Mouse (Mus musculus) stomach, postnatal 0 days (tissue): ENCODE results near the gene Gpld1.

Experiments used
- CTCF ChIP-seq: IDR thresholded peaks from 2 replicates; pipeline ENCODE4 v1.5.1; 2016; ENCODE audit warnings: antibody characterized with exemption, low read depth, mild to moderate bottlenecking, moderate library complexity
- EP300 ChIP-seq: optimal IDR thresholded peaks from 2 replicates; pipeline ENCODE3; 2016; ENCODE audit warnings: antibody characterized with exemption

- peak; percentile 83 for TF ChIP-seq CTCF
- no peak for TF ChIP-seq EP300
These were observed 45.4 kb downstream of the Gpld1 start for GRCm38 (mm10) chr13:24988391-24988790.
